Mouse (Mus musculus): ENCODE measurements around the gene Mpi.

- TF ChIP-seq POLR2AphosphoS2 (IDR thresholded peaks at IDR 0.05; ENCODE audit: insufficient read length, low read depth) (no peak), POLR2A (IDR thresholded peaks at IDR 0.05; ENCODE audit: insufficient read length, low read depth) (no peak), TCF12 (IDR thresholded peaks at IDR 0.05; ENCODE audit: insufficient read depth, poor library complexity, severe bottlenecking) (no peak), MAX (IDR thresholded peaks at IDR 0.05; ENCODE audit: low read depth) (no peak), CEBPB (IDR thresholded peaks at IDR 0.05; ENCODE audit: insufficient read depth, poor library complexity, severe bottlenecking) (no peak), MYOG (IDR thresholded peaks at IDR 0.05; ENCODE audit: control insufficient read depth in 1 of 3, insufficient read depth in 1 of 3, insufficient read length in 2 of 3, low read depth in 2 of 3) (no peak), SRF (IDR thresholded peaks at IDR 0.05; ENCODE audit: control insufficient read depth, insufficient read length, low read depth) (no peak), USF1 (IDR thresholded peaks at IDR 0.05; ENCODE audit: low read depth) (no peak), E2F4 (IDR thresholded peaks at IDR 0.05; ENCODE audit: insufficient read depth) (no peak)
These were observed 13.0 kb downstream of the Mpi start for GRCm38 (mm10) chr9:57539550-57539949.

Data from myocyte (in vitro differentiated cells).